Mouse (Mus musculus): ENCODE measurements around the gene Plagl1. TPM values are rescaled to one million over a fixed set of nuclear protein-coding genes. Genes with fewer than 3 reads are reported as not detected.
A peak's percentile ranks its signal among the peaks of the same experiment; 100 is the strongest.
"Not testable (repeated sequence)": the region's sequence is repeated elsewhere in the genome, so short reads cannot be mapped to it uniquely, and the experiment has no call there.

The Plagl1 gene
- 1 to 10 TPM in 2 of 4 experiments, under 1 TPM in 2; 0.83 to 2.4 (median 1.0) TPM for total RNA-seq (2022)

- DNase-seq (ENCODE audit: low spot score in 2 of 2), result no peak
Measured at GRCm38 (mm10) chr10:13060021-13060668, at the start of gene Plagl1. Gene Plagl1 (plus strand): TSS chr10:13060504.

- no peak for DNase-seq (ENCODE audit: low spot score in 2 of 2)
Measured at GRCm38 (mm10) chr10:13014026-13014425, 46.3 kb upstream of the Plagl1 start.

- peak in 1 of 2 experiments; percentile 10 for DNase-seq (ENCODE audit: low spot score in 2 of 2)
Measured at GRCm38 (mm10) chr10:13016573-13016972, 43.7 kb upstream of the Plagl1 start.

GRCm38 (mm10) chr10:13018510-13018909 is 41.8 kb upstream of the Plagl1 start:
- no peak for DNase-seq (ENCODE audit: low spot score in 2 of 2)

- DNase-seq (ENCODE audit: low spot score in 2 of 2), result no peak
Measured at GRCm38 (mm10) chr10:13019026-13019425, 41.3 kb upstream of the Plagl1 start.

- DNase-seq (ENCODE audit: low spot score in 2 of 2), result no peak
Measured at GRCm38 (mm10) chr10:13022103-13022502, 38.2 kb upstream of the Plagl1 start.

GRCm38 (mm10) chr10:13023985-13024384 is 36.3 kb upstream of the Plagl1 start:
- DNase-seq (ENCODE audit: low spot score in 2 of 2), result not testable (repeated sequence)

- no peak for DNase-seq (ENCODE audit: low spot score in 2 of 2)
Measured at GRCm38 (mm10) chr10:13027702-13028101, 32.6 kb upstream of the Plagl1 start.

- DNase-seq (ENCODE audit: low spot score in 2 of 2), result no peak
Measured at GRCm38 (mm10) chr10:13028215-13028614, 32.1 kb upstream of the Plagl1 start.

GRCm38 (mm10) chr10:13029416-13029815 is 30.9 kb upstream of the Plagl1 start:
- no peak for DNase-seq (ENCODE audit: low spot score in 2 of 2)

- DNase-seq (ENCODE audit: low spot score in 2 of 2), result no peak
Measured at GRCm38 (mm10) chr10:13035270-13035669, 25.0 kb upstream of the Plagl1 start.

GRCm38 (mm10) chr10:13039637-13040174 is 20.6 kb upstream of the Plagl1 start:
- DNase-seq (ENCODE audit: low spot score in 2 of 2), result no peak

- no peak for DNase-seq (ENCODE audit: low spot score in 2 of 2)
Measured at GRCm38 (mm10) chr10:13044659-13045058, 15.6 kb upstream of the Plagl1 start.

GRCm38 (mm10) chr10:13047816-13048215 is 12.5 kb upstream of the Plagl1 start:
- no peak for DNase-seq (ENCODE audit: low spot score in 2 of 2)

- no peak for DNase-seq (ENCODE audit: low spot score in 2 of 2)
Measured at GRCm38 (mm10) chr10:13056863-13057381, 3.4 kb upstream of the Plagl1 start.

- DNase-seq (ENCODE audit: low spot score in 2 of 2), result no peak
Measured at GRCm38 (mm10) chr10:13060821-13061671, 742 bp downstream of the Plagl1 start.

GRCm38 (mm10) chr10:13062373-13062772 is 2.1 kb downstream of the Plagl1 start:
- DNase-seq (ENCODE audit: low spot score in 2 of 2), result no peak

- DNase-seq (ENCODE audit: low spot score in 2 of 2), result no peak
Measured at GRCm38 (mm10) chr10:13063457-13063856, 3.2 kb downstream of the Plagl1 start.

- DNase-seq (ENCODE audit: low spot score in 2 of 2), result no peak
Measured at GRCm38 (mm10) chr10:13065129-13065752, 4.9 kb downstream of the Plagl1 start.

- DNase-seq (ENCODE audit: low spot score in 2 of 2), result no peak
Measured at GRCm38 (mm10) chr10:13071031-13071430, 10.7 kb downstream of the Plagl1 start.

- DNase-seq (ENCODE audit: low spot score in 2 of 2), result no peak
Measured at GRCm38 (mm10) chr10:13076807-13077532, 16.7 kb downstream of the Plagl1 start.
